Mouse (Mus musculus): ENCODE measurements around the gene Snx10. TPM values are rescaled to one million over a fixed set of nuclear protein-coding genes. Genes with fewer than 3 reads are reported as not detected.

Gene Snx10
- total RNA-seq, 2 experiments from 2014 or later: 7.8 to 12.0 TPM

GRCm38 (mm10) chr6:51585980-51586379 lies 62.3 kb downstream of the Snx10 start:
- peak; percentile 47 for DNase-seq

GRCm38 (mm10) chr6:51587266-51587665 lies 63.6 kb downstream of the Snx10 start:
- no peak for DNase-seq

GRCm38 (mm10) chr6:51591264-51591663 lies 67.6 kb downstream of the Snx10 start:
- DNase-seq: no peak

- no peak for DNase-seq
Measured at GRCm38 (mm10) chr6:51591844-51592243, 68.1 kb downstream of the Snx10 start.

- peak; percentile 84 for DNase-seq
Measured at GRCm38 (mm10) chr6:51592356-51593115, 68.8 kb downstream of the Snx10 start.

GRCm38 (mm10) chr6:51593446-51594035 lies 69.8 kb downstream of the Snx10 start:
- no peak for DNase-seq

- DNase-seq: no peak
Measured at GRCm38 (mm10) chr6:51594516-51594915, 70.8 kb downstream of the Snx10 start.

GRCm38 (mm10) chr6:51598058-51598457 lies 74.4 kb downstream of the Snx10 start:
- DNase-seq: no peak

GRCm38 (mm10) chr6:51600412-51600811 lies 76.7 kb downstream of the Snx10 start:
- no peak for DNase-seq

GRCm38 (mm10) chr6:51602341-51602740 lies 78.6 kb downstream of the Snx10 start:
- DNase-seq: no peak

GRCm38 (mm10) chr6:51603691-51604090 lies 80.0 kb downstream of the Snx10 start:
- no peak for DNase-seq

- DNase-seq: no peak
Measured at GRCm38 (mm10) chr6:51606245-51606644, 82.5 kb downstream of the Snx10 start.

GRCm38 (mm10) chr6:51606803-51607202 lies 83.1 kb downstream of the Snx10 start:
- DNase-seq: no peak

GRCm38 (mm10) chr6:51611621-51612020 lies 87.9 kb downstream of the Snx10 start:
- no peak for DNase-seq

GRCm38 (mm10) chr6:51612371-51613051 lies 88.8 kb downstream of the Snx10 start:
- peak; percentile 26 for DNase-seq

- no peak for DNase-seq
Measured at GRCm38 (mm10) chr6:51613661-51614060, 90.0 kb downstream of the Snx10 start.

GRCm38 (mm10) chr6:51626843-51627242 lies 103.1 kb downstream of the Snx10 start:
- no peak for DNase-seq

- DNase-seq: no peak
Measured at GRCm38 (mm10) chr6:51629671-51630070, 106.0 kb downstream of the Snx10 start.

GRCm38 (mm10) chr6:51630184-51630583 lies 106.5 kb downstream of the Snx10 start:
- DNase-seq: no peak

GRCm38 (mm10) chr6:51632928-51633662 lies 109.4 kb downstream of the Snx10 start:
- DNase-seq: no peak

GRCm38 (mm10) chr6:51633663-51634362 lies 110.1 kb downstream of the Snx10 start:
- no peak for DNase-seq

- no peak for DNase-seq
Measured at GRCm38 (mm10) chr6:51636019-51636568, 112.4 kb downstream of the Snx10 start.
